Mouse (Mus musculus): ENCODE measurements around the gene Cox6b1. TPM values are rescaled to one million over a fixed set of nuclear protein-coding genes. Genes with fewer than 3 reads are reported as not detected.

The Cox6b1 gene
- polyA plus RNA-seq, 1 experiment from 2014 or later = 1,738 TPM

DNA sequence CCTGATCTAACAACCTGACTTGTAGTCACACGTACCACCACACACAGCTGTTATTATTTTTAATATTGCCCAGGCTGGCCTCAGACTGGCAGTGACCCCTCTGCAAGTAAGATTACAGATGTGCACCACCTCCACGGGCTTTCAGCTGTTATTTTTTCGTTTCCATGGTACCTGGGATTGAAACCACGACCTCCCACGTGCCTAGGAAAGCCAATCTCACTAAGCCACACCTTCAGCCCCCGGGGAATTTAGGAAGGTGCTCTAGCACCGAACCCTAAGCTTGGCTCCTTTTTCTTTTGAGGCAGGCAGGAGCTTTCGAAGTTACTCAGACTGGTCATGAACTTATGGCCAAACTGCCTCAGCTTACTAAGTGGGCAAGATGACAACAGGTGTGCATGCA, 21.5 kb downstream of the Cox6b1 start:
- 58% methylated on average over 8 of the region's 8 CpGs for WGBS
- no peak for TF ChIP-seq CTCF (IDR thresholded peaks at IDR 0.05; ENCODE audit: low read depth)
- no peak overlapping the region for H3K4me2 ChIP-seq (replicated peaks; ENCODE audit: low read depth)
- no peak overlapping the region for H3K4me3 ChIP-seq (ENCODE audit: low read depth, low read length)
- no peaks in the 10 kb centered on the region for H3K27me3 ChIP-seq (replicated peaks; ENCODE audit: control insufficient read depth, insufficient read depth, low read length)
- ATAC-seq = no peak
- no peak overlapping the region for H3K9ac ChIP-seq (ENCODE audit: low read depth, low read length)
- H3K4me1 ChIP-seq (replicated peaks; ENCODE audit: control insufficient read depth, insufficient read depth, low read length) = no peaks in the 10 kb centered on the region
- H3K9me3 ChIP-seq (ENCODE audit: control insufficient read depth) = no peaks in the 10 kb centered on the region
- H3K27ac ChIP-seq (ENCODE audit: low read depth, low read length) = no peak overlapping the region
- H3K36me3 ChIP-seq (ENCODE audit: control insufficient read depth, insufficient read depth) = no peaks in the 10 kb centered on the region

DNA sequence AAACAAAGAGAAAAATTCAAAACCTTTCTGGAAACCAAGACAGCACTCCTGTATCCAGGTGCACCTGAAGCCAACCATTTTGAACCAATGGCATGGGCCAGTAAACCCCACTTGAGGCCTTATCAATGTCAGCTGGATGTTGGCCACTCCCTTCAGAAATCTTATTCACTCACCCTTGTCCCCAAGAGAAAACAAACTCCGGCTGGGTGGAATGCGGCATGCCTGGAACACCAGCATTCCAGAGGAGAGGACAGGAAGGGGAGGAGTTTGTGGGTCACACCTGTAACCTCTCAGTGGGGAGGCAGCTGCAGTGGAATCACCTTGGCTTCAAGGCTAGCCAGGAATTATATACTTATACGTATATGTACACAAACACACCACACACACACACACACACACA, 23.4 kb downstream of the Cox6b1 start:
- 0 out of 2 replicates have a peak overlapping the region, but pooled peaks have one; percentile 28 for H3K27ac ChIP-seq (ENCODE audit: low read depth, low read length)
- 10% methylated on average over 3 of the region's 3 CpGs for WGBS
- ATAC-seq = peak; percentile 74
- no peak for TF ChIP-seq CTCF (IDR thresholded peaks at IDR 0.05; ENCODE audit: low read depth)
- no peaks in the 10 kb centered on the region for H3K9me3 ChIP-seq (ENCODE audit: control insufficient read depth)
- H3K4me1 ChIP-seq (replicated peaks; ENCODE audit: control insufficient read depth, insufficient read depth, low read length) = no peaks in the 10 kb centered on the region
- no peaks in the 10 kb centered on the region for H3K36me3 ChIP-seq (ENCODE audit: control insufficient read depth, insufficient read depth)
- H3K4me3 ChIP-seq (ENCODE audit: low read depth, low read length) = no peak overlapping the region
- no peak overlapping the region for H3K9ac ChIP-seq (ENCODE audit: low read depth, low read length)
- H3K27me3 ChIP-seq (replicated peaks; ENCODE audit: control insufficient read depth, insufficient read depth, low read length) = no peaks in the 10 kb centered on the region
- H3K4me2 ChIP-seq (replicated peaks; ENCODE audit: low read depth) = no peak overlapping the region

- WGBS = 63% methylated on average over 7 of the region's 7 CpGs
- no peaks in the 10 kb centered on the region for H3K36me3 ChIP-seq (ENCODE audit: control insufficient read depth, insufficient read depth)
- peak overlapping the region; percentile 44; the same call in 1 of the 2 replicates for H3K4me2 ChIP-seq (replicated peaks; ENCODE audit: low read depth)
- no peaks in the 10 kb centered on the region for H3K27me3 ChIP-seq (replicated peaks; ENCODE audit: control insufficient read depth, insufficient read depth, low read length)
- H3K4me3 ChIP-seq (ENCODE audit: low read depth, low read length) = no peak overlapping the region
- TF ChIP-seq CTCF (IDR thresholded peaks at IDR 0.05; ENCODE audit: low read depth) = no peak
- no peak overlapping the region for H3K9ac ChIP-seq (ENCODE audit: low read depth, low read length)
- H3K4me1 ChIP-seq (replicated peaks; ENCODE audit: control insufficient read depth, insufficient read depth, low read length) = no peaks in the 10 kb centered on the region
- H3K27ac ChIP-seq (ENCODE audit: low read depth, low read length) = no peak overlapping the region; the same call in 1 of the 2 replicates
- ATAC-seq = no peak
- H3K9me3 ChIP-seq (ENCODE audit: control insufficient read depth) = no peaks in the 10 kb centered on the region
These were observed 25.3 kb downstream of the Cox6b1 start for GRCm38 (mm10) chr7:30600651-30601050.

DNA sequence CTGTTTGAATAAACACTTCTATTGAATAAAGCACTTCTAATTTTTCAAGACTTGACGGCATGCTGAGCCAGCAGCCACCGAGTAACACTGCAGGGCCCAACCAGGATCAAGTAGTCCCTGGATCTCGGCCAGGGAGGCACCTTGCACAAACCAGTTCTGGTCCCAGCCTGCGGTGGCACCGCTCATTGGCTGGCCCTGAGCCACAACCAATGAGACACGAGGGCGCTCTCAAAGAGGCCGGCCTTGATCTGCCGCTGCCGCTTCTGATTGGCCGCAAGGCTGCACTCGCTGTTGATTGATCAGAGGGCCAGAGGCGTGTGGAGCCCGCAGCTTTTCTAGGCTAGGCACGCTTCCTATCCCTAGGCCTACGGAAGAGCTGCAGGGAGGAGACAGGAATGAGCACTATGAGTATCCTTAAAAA, 26.0 kb downstream of the Cox6b1 start:
- whole genome bisulfite sequencing = 1% methylated on average over 16 of the region's 16 CpGs
- ATAC-seq = peak; percentile 93
- Histone ChIP-seq H3K4me1 (replicated peaks; ENCODE audit: control insufficient read depth, insufficient read depth, low read length) (no peaks in the 10 kb centered on the region), H3K4me2 (replicated peaks; ENCODE audit: low read depth) (peak overlapping the region; percentile 44), H3K27ac (ENCODE audit: low read depth, low read length) (no peak overlapping the region; the same call in 1 of the 2 replicates), H3K4me3 (ENCODE audit: low read depth, low read length) (no peak overlapping the region), H3K36me3 (ENCODE audit: control insufficient read depth, insufficient read depth) (no peaks in the 10 kb centered on the region), H3K9me3 (ENCODE audit: control insufficient read depth) (no peaks in the 10 kb centered on the region), H3K9ac (ENCODE audit: low read depth, low read length) (no peak overlapping the region), H3K27me3 (replicated peaks; ENCODE audit: control insufficient read depth, insufficient read depth, low read length) (no peaks in the 10 kb centered on the region)
- no peak for TF ChIP-seq CTCF (IDR thresholded peaks at IDR 0.05; ENCODE audit: low read depth)

- Histone ChIP-seq H3K36me3 (ENCODE audit: control insufficient read depth, insufficient read depth) (no peaks in the 10 kb centered on the region), H3K27ac (ENCODE audit: low read depth, low read length) (no peak within 1 kb of the TSS), H3K9me3 (ENCODE audit: control insufficient read depth) (no peaks in the 10 kb centered on the region), H3K4me1 (replicated peaks; ENCODE audit: control insufficient read depth, insufficient read depth, low read length) (no peaks in the 10 kb centered on the region), H3K4me3 (ENCODE audit: low read depth, low read length) (no peak within 1 kb of the TSS), H3K9ac (ENCODE audit: low read depth, low read length) (no peak within 1 kb of the TSS), H3K27me3 (replicated peaks; ENCODE audit: control insufficient read depth, insufficient read depth, low read length) (no peaks in the 10 kb centered on the region), H3K4me2 (replicated peaks; ENCODE audit: low read depth) (peak within 1 kb of the TSS; percentile 44)
- WGBS = 95% methylated on average over 12 of the region's 12 CpGs
- no peak for TF ChIP-seq CTCF (IDR thresholded peaks at IDR 0.05; ENCODE audit: low read depth)
- no peak for ATAC-seq
These were observed 27.2 kb downstream of the Cox6b1 start, which contains the start of gene Zbtb32 for GRCm38 (mm10) chr7:30598786-30599185. Gene Zbtb32, minus strand, starts transcription at chr7:30598909.

GRCm38 (mm10) chr7:30596811-30597210, 29.1 kb downstream of the Cox6b1 start:
- WGBS = 79% methylated on average over 5 of the region's 5 CpGs
- no peak for TF ChIP-seq CTCF (IDR thresholded peaks at IDR 0.05; ENCODE audit: low read depth)

DNA sequence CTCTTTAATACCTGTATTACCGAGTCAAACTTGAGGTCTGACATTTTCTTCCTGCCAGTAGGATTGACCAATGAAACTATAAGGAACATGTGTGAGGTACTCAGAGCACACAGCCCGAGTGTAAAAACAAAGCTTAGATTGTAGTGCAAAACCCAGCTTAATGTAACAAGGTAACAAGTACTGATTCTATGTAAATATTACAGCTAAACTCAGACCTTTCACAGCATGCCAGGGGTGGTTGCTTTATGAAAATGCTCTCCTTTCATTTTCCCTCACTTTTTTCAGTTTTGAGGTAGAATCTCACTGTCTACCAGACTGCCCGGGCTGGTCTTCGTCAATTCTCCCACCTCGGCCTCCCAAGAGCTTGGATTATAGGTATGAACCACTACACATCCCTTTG, 29.9 kb downstream of the Cox6b1 start:
- Histone ChIP-seq H3K27me3 (replicated peaks; ENCODE audit: control insufficient read depth, insufficient read depth, low read length) (no peaks in the 10 kb centered on the region), H3K9me3 (ENCODE audit: control insufficient read depth) (no peaks in the 10 kb centered on the region), H3K4me2 (replicated peaks; ENCODE audit: low read depth) (no peak overlapping the region), H3K27ac (ENCODE audit: low read depth, low read length) (no peak overlapping the region), H3K4me3 (ENCODE audit: low read depth, low read length) (no peak overlapping the region), H3K36me3 (ENCODE audit: control insufficient read depth, insufficient read depth) (no peaks in the 10 kb centered on the region), H3K4me1 (replicated peaks; ENCODE audit: control insufficient read depth, insufficient read depth, low read length) (no peaks in the 10 kb centered on the region), H3K9ac (ENCODE audit: low read depth, low read length) (no peak overlapping the region)
- no peak for TF ChIP-seq CTCF (IDR thresholded peaks at IDR 0.05; ENCODE audit: low read depth)
- WGBS = 77% methylated on average over 5 of the region's 5 CpGs
- no peak for ATAC-seq

More at GRCm38 (mm10) chr7:30596811-30597210, 29.1 kb downstream of the Cox6b1 start:
- Histone ChIP-seq H3K9me3 (ENCODE audit: control insufficient read depth) (no peaks in the 10 kb centered on the region), H3K4me2 (replicated peaks; ENCODE audit: low read depth) (no peak overlapping the region), H3K9ac (ENCODE audit: low read depth, low read length) (no peak overlapping the region), H3K4me1 (replicated peaks; ENCODE audit: control insufficient read depth, insufficient read depth, low read length) (no peaks in the 10 kb centered on the region), H3K4me3 (ENCODE audit: low read depth, low read length) (no peak overlapping the region), H3K27me3 (replicated peaks; ENCODE audit: control insufficient read depth, insufficient read depth, low read length) (no peaks in the 10 kb centered on the region), H3K36me3 (ENCODE audit: control insufficient read depth, insufficient read depth) (no peaks in the 10 kb centered on the region), H3K27ac (ENCODE audit: low read depth, low read length) (no peak overlapping the region)
- ATAC-seq = no peak

All from intestine, postnatal 0 days (tissue).